Mouse (Mus musculus) right cerebral cortex, postnatal 25 days (tissue): ENCODE measurements around the gene Loxl1.

Source experiments
- DNase-seq: peaks from one replicate; pipeline ENCODE4 v3.0.0; 2022

The Loxl1 gene

DNA sequence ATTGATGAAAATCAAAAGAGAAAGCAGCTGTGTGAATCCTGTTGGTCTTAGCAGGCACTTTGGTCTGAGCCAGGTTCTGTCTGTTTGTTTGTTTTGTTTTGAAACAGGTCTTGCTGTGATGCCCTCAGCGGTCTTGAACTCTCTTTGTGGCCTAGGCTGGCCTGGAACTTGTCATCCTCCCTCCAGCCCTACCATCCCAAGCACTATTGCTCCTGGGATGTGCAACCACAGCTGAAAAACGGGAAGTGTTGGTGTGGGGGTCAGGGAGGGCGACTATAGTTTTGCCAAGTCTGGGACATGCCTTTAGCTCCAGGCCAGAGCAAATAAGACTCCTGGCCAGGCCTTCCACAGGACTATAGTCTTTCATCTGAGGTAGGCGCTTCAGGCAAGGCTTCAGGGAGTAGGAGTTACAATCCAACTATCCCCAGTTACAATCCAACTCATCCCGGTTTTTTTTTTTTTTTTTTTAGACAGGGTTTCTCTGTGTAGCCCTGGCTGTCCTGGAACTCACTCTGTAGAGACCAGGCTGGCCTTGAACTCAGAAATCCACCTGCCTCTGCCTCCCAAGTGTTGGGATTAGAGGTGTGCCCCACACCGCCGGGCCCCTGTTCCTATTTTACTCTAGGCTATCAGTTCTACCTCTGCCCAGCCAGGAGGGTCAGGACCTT is 64.1 kb downstream of the Loxl1 start:
- DNase-seq: no peak

DNA sequence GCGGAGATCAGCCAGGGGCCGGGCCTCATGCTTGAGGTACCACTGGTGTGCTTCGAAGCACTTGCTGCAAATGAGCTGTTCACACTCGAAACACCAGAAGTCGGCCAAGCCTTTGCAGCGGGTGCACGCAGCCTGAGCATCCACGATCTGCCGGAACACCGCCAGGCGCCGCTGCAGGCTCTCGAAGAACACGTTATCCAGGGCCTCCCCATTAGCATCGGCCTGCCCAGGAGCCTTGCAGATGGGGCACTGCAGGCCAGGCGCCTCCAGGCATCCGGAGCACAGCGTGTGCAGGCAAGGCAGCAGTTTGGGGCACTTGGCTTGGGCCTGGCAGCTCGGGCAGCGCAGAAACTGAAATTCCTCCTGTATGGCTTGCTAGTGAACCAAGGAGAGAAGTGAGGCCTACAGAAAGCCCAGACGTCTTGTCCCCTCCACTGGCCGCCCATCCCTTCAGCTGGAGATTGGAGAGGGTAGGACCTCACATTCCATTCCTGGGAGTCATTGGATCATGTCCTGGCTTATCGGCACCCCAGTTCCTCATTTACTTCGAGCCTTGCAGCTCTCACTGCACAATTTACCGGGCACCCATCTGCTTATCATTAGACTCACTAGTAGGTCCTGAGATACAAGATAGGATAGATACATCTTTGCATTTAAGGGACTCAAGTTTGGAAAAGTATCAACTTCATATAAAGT is 65.8 kb downstream of the Loxl1 start:
- peak; percentile 80 for DNase-seq

DNA sequence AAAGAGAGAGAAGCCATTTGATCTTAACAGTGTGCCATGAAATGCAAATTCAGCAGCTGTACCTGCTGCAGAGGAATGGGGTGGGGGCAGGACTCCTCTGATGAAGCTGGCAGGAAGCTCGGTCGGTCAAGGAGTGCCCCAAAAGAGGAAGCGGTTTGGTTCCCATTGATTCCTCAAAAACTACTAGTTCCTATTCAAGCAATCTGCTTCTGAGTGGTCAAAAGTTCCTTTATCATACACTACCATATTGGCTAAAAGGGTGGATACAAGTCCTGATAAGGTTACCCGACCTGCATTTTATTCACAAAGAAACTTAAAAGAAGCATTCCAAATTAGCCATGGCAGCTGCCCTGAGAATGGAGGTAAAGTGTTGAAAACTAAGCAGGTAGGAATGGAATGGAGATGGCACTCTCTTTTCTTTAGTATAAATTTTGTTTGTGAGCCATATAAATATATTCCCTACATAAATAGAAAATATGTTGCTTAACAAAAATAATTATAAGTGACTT is 66.8 kb downstream of the Loxl1 start:
- DNase-seq: no peak

DNA sequence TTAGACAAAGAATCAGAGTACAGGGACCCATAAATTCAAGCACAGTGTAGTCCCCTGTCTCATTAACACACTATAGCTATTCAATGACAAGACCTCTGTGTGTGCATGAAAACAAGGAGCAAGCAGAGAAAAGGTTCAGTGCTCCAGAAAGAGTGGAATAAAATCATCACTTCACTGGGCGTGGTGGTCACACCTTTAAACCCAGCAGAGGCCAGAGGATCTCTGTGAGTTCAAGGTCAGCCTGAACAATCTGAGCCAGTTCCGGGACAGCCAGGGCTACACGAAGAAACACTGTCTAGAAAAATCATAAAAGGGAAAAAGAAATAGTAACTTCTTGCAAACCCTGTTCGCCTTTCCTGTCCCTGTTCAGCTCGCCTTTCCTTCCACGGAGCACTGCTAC is 69.3 kb downstream of the Loxl1 start:
- DNase-seq: no peak

DNA sequence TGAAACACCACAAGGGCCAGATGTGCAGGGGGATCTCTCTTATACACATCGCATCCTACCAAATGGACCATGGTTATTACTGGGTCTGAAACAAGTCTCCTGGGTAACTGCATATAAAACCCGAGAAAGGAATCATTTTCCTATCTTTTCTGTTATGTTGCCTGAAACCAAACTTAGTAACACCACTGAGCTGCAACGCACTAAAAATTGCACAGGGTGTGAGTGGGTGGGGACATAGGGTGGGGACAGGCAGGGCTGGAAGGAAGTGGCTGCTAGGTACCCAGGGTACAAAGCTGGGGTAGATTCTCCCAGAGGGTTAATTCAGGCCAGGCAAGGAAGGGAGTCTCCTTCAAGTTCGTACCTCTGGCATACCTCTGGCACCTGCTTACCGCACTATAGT is 70.3 kb downstream of the Loxl1 start:
- no peak for DNase-seq

DNA sequence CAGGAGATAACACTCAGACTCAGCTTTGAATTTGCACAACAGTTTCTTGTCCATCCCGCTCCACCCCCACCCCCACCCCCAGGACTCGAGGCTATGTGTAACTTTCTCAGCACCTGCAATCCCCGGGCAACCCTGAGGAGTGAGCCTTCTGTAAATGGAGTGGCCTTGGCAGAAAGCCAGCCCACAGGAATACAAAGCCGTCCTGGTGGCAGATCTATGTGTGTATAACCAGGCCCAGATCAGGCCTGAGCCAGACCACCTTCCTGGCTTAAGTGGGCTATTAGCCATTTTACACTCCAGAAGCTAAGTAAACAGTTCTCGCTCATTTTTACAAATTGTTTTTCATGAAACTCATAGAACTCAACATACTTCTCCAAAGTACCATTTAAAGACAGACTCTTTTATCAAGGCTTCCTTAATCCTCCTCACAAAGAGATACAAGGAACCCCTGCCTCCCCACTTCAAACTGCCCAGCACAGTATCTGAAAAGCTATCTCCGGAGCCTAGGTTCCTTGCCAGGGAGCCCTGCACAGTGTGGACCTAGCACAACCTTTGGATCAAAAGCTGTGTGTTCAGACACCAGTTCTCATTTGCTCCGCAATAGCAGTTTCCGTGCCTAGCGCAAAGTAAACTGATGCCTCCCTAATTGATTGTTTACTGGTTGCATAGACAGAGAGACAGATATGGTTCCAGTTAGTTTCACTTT is 71.1 kb downstream of the Loxl1 start:
- no peak for DNase-seq
